Mouse (Mus musculus): Measurements from ENCODE around the gene Zyx.

GRCm38 (mm10) chr6:42361041-42361895 is 11.8 kb downstream of the Zyx start:
- TF ChIP-seq CTCF (IDR thresholded peaks at IDR 0.05; ENCODE audit: low read depth, low read length), result no peak
- TF ChIP-seq POLR2A (IDR thresholded peaks at IDR 0.05; ENCODE audit: borderline replicate concordance, low read depth, low read length), result no peak
